Mouse (Mus musculus) c-Kit-negative CD71-positive TER-119-positive erythroid progenitor cells, embryonic 14.5 days (primary cell): ENCODE results near the gene Gm8300.
"Not testable (repeated sequence)": the region's sequence is repeated elsewhere in the genome, so short reads cannot be mapped to it uniquely, and the experiment has no call there.

Experiments used
- DNase-seq: peaks from one replicate; pipeline ENCODE4 v3.0.0-alpha.2; 2013; ENCODE audit warnings: low read depth, low spot score

The Gm8300 gene

GRCm38 (mm10) chr12:87514016-87514415, at the start of gene Gm8300:
Gene Gm8300 (plus strand): TSS chr12:87514316.
- not testable (repeated sequence) for DNase-seq

- peak; percentile 11 for DNase-seq
These were observed 49.3 kb upstream of the Gm8300 start for GRCm38 (mm10) chr12:87464678-87465297.

- no peak for DNase-seq
These were observed 43.6 kb upstream of the Gm8300 start for GRCm38 (mm10) chr12:87470263-87471136.

GRCm38 (mm10) chr12:87471421-87471963, 42.6 kb upstream of the Gm8300 start:
- DNase-seq: no peak

GRCm38 (mm10) chr12:87471964-87472786, 41.9 kb upstream of the Gm8300 start, which contains the start of gene Snw1:
Gene Snw1 (minus strand): TSS chr12:87472274.
- peak; percentile 87 for DNase-seq

- DNase-seq: no peak
These were observed 39.4 kb upstream of the Gm8300 start for GRCm38 (mm10) chr12:87474756-87475155.

- DNase-seq: not testable (repeated sequence)
These were observed 31.6 kb upstream of the Gm8300 start for GRCm38 (mm10) chr12:87482482-87482881.

- not testable (repeated sequence) for DNase-seq
These were observed 25.4 kb upstream of the Gm8300 start for GRCm38 (mm10) chr12:87488683-87489082.

- DNase-seq: not testable (repeated sequence)
These were observed 19.7 kb upstream of the Gm8300 start, which contains the start of gene Gm5788 for GRCm38 (mm10) chr12:87494421-87494820. Gene Gm5788 (plus strand): TSS chr12:87494721.

GRCm38 (mm10) chr12:87519616-87520015, 5.5 kb downstream of the Gm8300 start:
- DNase-seq: not testable (repeated sequence)

GRCm38 (mm10) chr12:87543927-87544326, 29.8 kb downstream of the Gm8300 start:
- DNase-seq: no peak

- DNase-seq: not testable (repeated sequence)
These were observed 36.5 kb downstream of the Gm8300 start for GRCm38 (mm10) chr12:87550628-87551027.
